Mouse (Mus musculus): ENCODE measurements at regions not wholly inside any gene's neighbourhood (a gene's known extent, or its start where the extent isn't known, plus 50 kb on each side); places are given as distances from the start of the nearest gene placed in this dataset.

DNA sequence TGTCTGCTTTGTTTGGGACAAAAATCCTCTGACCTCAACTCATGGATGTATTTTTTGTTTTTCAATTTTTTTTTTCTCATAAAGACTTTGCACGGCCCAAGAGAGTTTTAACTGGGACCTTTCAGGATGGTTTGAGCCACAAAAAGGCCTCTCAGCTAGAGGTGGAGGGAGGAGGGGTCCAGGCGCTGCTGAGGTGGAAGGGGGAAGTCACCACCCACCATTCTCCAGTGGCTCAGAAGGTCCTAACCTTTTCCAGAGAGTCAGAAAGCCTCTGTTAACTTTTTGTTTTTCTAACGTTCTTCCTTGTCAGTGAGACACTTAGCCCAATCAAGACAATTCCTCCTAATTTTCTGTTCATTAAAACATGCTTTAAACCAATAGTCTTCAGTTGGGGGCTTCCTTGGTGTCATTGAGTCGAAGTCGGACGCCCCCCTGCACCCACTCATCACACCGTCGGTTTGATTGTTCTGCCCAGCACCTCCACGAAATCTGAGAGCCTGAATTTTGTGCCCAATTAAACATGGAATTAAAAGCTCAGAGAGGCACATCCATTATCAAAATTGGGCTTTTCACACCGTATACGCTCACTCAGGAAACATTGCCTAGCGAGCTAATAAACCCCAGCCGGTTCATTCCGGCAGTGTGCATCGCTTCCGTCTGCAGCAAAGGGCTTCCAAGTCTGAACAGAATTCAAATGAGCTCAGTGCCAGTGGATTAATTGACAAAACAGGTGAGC lies 134.3 kb upstream of the Ralgapa2 start:
- no peak overlapping the region for H3K27ac ChIP-seq (replicated peaks; ENCODE audit: insufficient read depth, low read depth, low read length)
- no peaks in the 10 kb centered on the region for H3K79me2 ChIP-seq (ENCODE audit: control insufficient read depth, insufficient read depth, low read length)
- no peak for TF ChIP-seq POLR2A (IDR thresholded peaks at IDR 0.05; ENCODE audit: extremely low read depth, insufficient read depth, low read length)
- TF ChIP-seq CTCF (IDR thresholded peaks at IDR 0.05; ENCODE audit: low read depth, low read length) = no peak
- DNase-seq (ENCODE audit: extremely low read depth, low read depth, low spot score) = no peak
- H3K4me3 ChIP-seq (ENCODE audit: insufficient read depth, low read depth, low read length) = no peak overlapping the region
- H3K4me1 ChIP-seq (ENCODE audit: control insufficient read depth, insufficient read depth, low read length) = no peaks in the 10 kb centered on the region
- 69% methylated on average over 16 of the region's 16 CpGs for WGBS
- no peaks in the 10 kb centered on the region for H3K27me3 ChIP-seq (ENCODE audit: control insufficient read depth, insufficient read depth, low read length)
- no peak overlapping the region for H3K9ac ChIP-seq (ENCODE audit: low read depth, low read length)
- H3K36me3 ChIP-seq (ENCODE audit: control insufficient read depth, insufficient read depth, low read length) = no peaks in the 10 kb centered on the region

DNA sequence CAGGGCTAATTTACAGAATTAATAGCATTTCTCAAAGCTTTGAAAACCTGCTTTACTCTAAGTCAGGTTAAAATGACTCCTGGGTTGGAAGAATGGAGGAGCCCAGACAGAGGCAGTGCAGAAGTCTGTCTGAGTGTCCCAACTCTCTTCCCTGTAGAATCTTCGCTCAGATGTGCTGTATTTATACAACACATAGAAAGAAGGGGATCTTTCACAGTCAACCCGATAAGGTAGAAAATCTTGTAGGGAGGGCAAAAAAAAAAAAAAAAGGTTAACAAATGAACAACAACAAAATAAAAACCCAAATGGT lies 134.8 kb upstream of the Ralgapa2 start:
- no peak overlapping the region for H3K9ac ChIP-seq (ENCODE audit: low read depth, low read length)
- no peaks in the 10 kb centered on the region for H3K36me3 ChIP-seq (ENCODE audit: control insufficient read depth, insufficient read depth, low read length)
- no peak overlapping the region for H3K4me3 ChIP-seq (ENCODE audit: insufficient read depth, low read depth, low read length)
- WGBS = 98% methylated on average over 2 of the region's 2 CpGs
- TF ChIP-seq POLR2A (IDR thresholded peaks at IDR 0.05; ENCODE audit: extremely low read depth, insufficient read depth, low read length) = no peak
- TF ChIP-seq CTCF (IDR thresholded peaks at IDR 0.05; ENCODE audit: low read depth, low read length) = no peak
- no peak for DNase-seq (ENCODE audit: extremely low read depth, low read depth, low spot score)
- H3K79me2 ChIP-seq (ENCODE audit: control insufficient read depth, insufficient read depth, low read length) = no peaks in the 10 kb centered on the region
- H3K27ac ChIP-seq (replicated peaks; ENCODE audit: insufficient read depth, low read depth, low read length) = no peak overlapping the region
- H3K4me1 ChIP-seq (ENCODE audit: control insufficient read depth, insufficient read depth, low read length) = no peaks in the 10 kb centered on the region
- no peaks in the 10 kb centered on the region for H3K27me3 ChIP-seq (ENCODE audit: control insufficient read depth, insufficient read depth, low read length)

DNA sequence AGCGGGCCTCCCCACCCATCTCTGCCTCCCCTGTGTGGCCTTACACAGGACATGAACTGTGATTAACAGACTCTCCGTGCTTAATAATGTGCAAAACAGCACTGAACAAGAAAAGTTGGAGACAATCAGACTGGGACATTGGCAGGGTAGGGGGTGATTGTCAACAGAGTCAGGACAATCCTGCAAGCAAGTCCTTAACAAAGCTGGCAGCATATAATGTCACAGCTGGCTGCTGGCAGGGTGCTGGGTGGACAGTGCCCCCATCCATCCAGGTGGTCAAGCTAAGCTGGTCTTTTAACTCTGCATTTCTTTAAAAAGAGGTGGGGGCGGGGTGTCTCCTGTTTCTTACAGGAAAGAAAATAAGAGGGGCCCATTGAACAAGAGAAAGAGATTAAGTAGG lies 149.2 kb upstream of the Ralgapa2 start:
- no peaks in the 10 kb centered on the region for H3K27me3 ChIP-seq (ENCODE audit: control insufficient read depth, insufficient read depth, low read length)
- DNase-seq (ENCODE audit: extremely low read depth, low read depth, low spot score) = no peak
- no peak overlapping the region for H3K9ac ChIP-seq (ENCODE audit: low read depth, low read length)
- WGBS = 69% methylated on average over 3 of the region's 3 CpGs
- no peak overlapping the region for H3K4me3 ChIP-seq (ENCODE audit: insufficient read depth, low read depth, low read length)
- H3K36me3 ChIP-seq (ENCODE audit: control insufficient read depth, insufficient read depth, low read length) = no peaks in the 10 kb centered on the region
- no peaks in the 10 kb centered on the region for H3K4me1 ChIP-seq (ENCODE audit: control insufficient read depth, insufficient read depth, low read length)
- H3K79me2 ChIP-seq (ENCODE audit: control insufficient read depth, insufficient read depth, low read length) = no peaks in the 10 kb centered on the region
- TF ChIP-seq CTCF (IDR thresholded peaks at IDR 0.05; ENCODE audit: low read depth, low read length) (no peak), POLR2A (IDR thresholded peaks at IDR 0.05; ENCODE audit: extremely low read depth, insufficient read depth, low read length) (no peak)
- H3K27ac ChIP-seq (replicated peaks; ENCODE audit: insufficient read depth, low read depth, low read length) = no peak overlapping the region

DNA sequence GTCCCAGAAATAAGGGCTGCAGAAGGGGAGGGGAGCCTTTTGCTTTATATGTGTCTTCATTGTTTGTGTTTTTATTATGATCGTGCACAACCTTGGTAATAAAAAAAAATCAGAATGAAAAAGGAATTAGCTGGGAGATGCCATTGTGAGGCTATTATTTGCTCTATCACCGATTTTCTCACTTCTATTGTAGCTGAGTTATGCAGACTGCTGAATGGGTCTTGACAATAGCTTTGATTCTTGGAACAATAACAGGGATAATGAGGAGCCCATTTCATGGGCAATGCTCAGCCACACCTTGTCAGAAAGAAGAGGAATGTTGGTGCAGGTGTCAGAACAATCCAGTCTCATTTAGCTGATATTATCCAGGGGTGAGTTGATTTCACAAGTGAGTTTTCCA lies 160.6 kb upstream of the Ralgapa2 start:
- no peaks in the 10 kb centered on the region for H3K79me2 ChIP-seq (ENCODE audit: control insufficient read depth, insufficient read depth, low read length)
- no peak overlapping the region for H3K4me3 ChIP-seq (ENCODE audit: insufficient read depth, low read depth, low read length)
- DNase-seq (ENCODE audit: extremely low read depth, low read depth, low spot score) = no peak
- TF ChIP-seq POLR2A (IDR thresholded peaks at IDR 0.05; ENCODE audit: extremely low read depth, insufficient read depth, low read length) (no peak), CTCF (IDR thresholded peaks at IDR 0.05; ENCODE audit: low read depth, low read length) (no peak)
- no peaks in the 10 kb centered on the region for H3K36me3 ChIP-seq (ENCODE audit: control insufficient read depth, insufficient read depth, low read length)
- no peak overlapping the region for H3K9ac ChIP-seq (ENCODE audit: low read depth, low read length)
- no peaks in the 10 kb centered on the region for H3K27me3 ChIP-seq (ENCODE audit: control insufficient read depth, insufficient read depth, low read length)
- H3K27ac ChIP-seq (replicated peaks; ENCODE audit: insufficient read depth, low read depth, low read length) = no peak overlapping the region
- WGBS = 69% methylated on average over 2 of the region's 2 CpGs
- H3K4me1 ChIP-seq (ENCODE audit: control insufficient read depth, insufficient read depth, low read length) = no peaks in the 10 kb centered on the region

DNA sequence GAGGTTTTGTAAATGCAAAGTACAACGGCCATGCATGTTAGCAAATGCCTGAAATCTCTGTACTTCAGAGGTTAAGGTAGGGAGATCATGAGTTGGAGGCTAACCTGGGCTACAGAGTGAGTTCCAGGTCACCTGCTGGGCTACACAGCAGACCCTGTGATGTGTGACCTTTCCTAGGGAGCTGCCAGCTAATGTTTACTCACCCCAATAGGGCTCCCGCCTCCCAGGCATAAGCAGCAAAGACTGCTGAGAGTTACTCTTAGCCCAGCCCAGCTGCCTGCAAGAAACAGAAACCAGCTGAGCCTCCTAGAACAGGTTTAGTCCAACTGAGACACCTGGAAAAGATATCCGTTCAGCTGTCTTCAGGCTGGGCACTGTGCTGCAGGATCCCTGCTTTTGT lies 169.8 kb upstream of the Ralgapa2 start:
- H3K27me3 ChIP-seq (ENCODE audit: control insufficient read depth, insufficient read depth, low read length) = no peaks in the 10 kb centered on the region
- no peaks in the 10 kb centered on the region for H3K79me2 ChIP-seq (ENCODE audit: control insufficient read depth, insufficient read depth, low read length)
- no peaks in the 10 kb centered on the region for H3K4me1 ChIP-seq (ENCODE audit: control insufficient read depth, insufficient read depth, low read length)
- H3K9ac ChIP-seq (ENCODE audit: low read depth, low read length) = no peak overlapping the region
- WGBS = 51% methylated on average over 3 of the region's 3 CpGs
- H3K4me3 ChIP-seq (ENCODE audit: insufficient read depth, low read depth, low read length) = no peak overlapping the region
- H3K36me3 ChIP-seq (ENCODE audit: control insufficient read depth, insufficient read depth, low read length) = no peaks in the 10 kb centered on the region
- H3K27ac ChIP-seq (replicated peaks; ENCODE audit: insufficient read depth, low read depth, low read length) = no peak overlapping the region
- TF ChIP-seq POLR2A (IDR thresholded peaks at IDR 0.05; ENCODE audit: extremely low read depth, insufficient read depth, low read length) = no peak
- TF ChIP-seq CTCF (IDR thresholded peaks at IDR 0.05; ENCODE audit: low read depth, low read length) = no peak
- no peak for DNase-seq (ENCODE audit: extremely low read depth, low read depth, low spot score)

DNA sequence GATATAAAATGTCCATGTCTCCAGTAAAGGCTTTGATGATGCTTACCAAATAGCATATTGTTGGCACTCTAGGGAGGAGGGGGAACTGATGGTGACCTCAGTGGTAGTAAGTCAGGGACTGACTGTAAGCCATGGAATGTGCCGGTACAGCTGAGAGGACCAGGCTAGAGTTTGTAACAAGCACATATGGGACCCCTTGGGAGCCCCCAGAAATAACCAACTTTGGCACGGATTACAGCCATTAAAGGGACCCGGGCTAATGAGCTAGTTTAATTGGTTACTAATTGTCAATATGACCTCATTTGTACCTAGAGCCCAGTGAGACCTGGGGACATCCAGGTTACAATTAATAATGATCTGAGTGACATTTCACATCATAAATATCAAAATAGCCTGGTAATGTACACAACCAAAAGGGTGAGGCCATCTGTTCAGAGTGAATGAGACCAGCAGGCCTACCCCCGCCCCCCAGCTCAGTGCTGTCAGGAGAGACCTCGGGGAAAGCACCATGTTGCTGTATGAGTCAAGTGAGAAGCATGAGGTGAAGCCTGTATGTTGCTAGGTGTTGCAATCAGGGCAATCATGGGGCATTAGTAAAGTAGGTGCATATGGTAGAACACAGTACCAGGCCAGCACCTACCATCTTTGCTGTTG lies 169.7 kb upstream of the Kiz start:
- DNase-seq (ENCODE audit: extremely low read depth, low read depth, low spot score) = no peak
- Histone ChIP-seq H3K4me3 (ENCODE audit: insufficient read depth, low read depth, low read length) (no peak overlapping the region), H3K27ac (replicated peaks; ENCODE audit: insufficient read depth, low read depth, low read length) (no peak overlapping the region), H3K36me3 (ENCODE audit: control insufficient read depth, insufficient read depth, low read length) (no peaks in the 10 kb centered on the region), H3K27me3 (ENCODE audit: control insufficient read depth, insufficient read depth, low read length) (no peaks in the 10 kb centered on the region), H3K79me2 (ENCODE audit: control insufficient read depth, insufficient read depth, low read length) (no peaks in the 10 kb centered on the region), H3K4me1 (ENCODE audit: control insufficient read depth, insufficient read depth, low read length) (no peaks in the 10 kb centered on the region), H3K9ac (ENCODE audit: low read depth, low read length) (no peak overlapping the region)
- 75% methylated on average over 5 of the region's 5 CpGs for WGBS
- TF ChIP-seq POLR2A (IDR thresholded peaks at IDR 0.05; ENCODE audit: extremely low read depth, insufficient read depth, low read length) = no peak
- TF ChIP-seq CTCF (IDR thresholded peaks at IDR 0.05; ENCODE audit: low read depth, low read length) = no peak
